Mouse (Mus musculus) hindlimb bud, embryonic 11.5 days (tissue): ENCODE data around the gene Clint1.

Experiments
- DNase-seq: peaks from one replicate; pipeline ENCODE4 v3.0.0-alpha.2; 2012; ENCODE audit warnings: low read depth, low spot score; ENCODE audit errors: extremely low spot score

Clint1 gene

DNA sequence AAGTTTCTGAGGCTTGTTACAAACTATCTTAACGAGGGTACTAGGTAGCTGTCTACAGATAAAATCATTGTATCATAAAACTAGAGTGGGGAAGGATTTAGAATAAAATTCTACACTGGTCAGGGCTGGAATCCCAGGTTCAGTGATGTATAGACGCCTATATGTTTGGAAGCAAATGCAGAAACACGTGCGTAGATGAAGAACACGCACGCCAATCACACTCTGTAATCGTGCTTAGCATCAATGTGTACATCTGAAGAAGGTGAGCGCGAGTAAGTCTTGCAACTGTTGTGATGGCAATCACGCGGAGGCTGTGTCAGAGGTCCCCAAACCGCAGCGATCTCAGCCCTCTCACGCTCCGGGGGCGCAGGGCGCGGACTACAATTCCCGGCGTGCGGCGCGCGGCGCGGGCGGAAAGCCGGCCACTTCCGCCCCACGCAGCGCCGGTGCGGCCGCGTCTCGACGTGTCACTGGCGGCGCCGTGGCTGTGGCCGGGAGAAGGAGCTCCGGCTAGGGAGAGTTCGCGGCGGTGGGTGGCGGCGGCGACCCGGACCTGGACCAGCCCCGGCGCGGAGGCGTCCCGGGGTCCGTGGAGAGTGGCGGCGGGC, at the start of gene Clint1:
Clint1 (plus strand) TSS at position 536 of the 608 bp plus-strand sequence.
- peak; percentile 39 for DNase-seq

DNA sequence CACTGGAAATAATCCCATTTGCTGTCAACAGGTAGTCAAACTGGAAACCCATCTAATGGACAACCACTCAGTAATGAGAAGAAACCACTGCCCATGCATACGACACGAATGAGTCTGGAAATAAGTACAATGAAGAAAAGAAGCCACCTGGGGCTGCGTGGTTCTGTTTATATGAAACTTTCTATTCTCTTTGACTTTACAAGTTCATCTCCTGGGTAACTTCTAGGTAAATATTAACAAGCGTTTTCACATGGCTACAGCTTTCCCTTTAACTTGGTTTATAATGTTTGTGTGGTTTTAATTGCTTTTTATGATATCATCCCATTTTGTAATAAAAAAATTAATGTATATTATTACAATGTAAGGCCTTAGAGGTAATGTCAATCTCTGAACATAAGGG, 47.8 kb upstream of the Clint1 start:
- no peak for DNase-seq

DNA sequence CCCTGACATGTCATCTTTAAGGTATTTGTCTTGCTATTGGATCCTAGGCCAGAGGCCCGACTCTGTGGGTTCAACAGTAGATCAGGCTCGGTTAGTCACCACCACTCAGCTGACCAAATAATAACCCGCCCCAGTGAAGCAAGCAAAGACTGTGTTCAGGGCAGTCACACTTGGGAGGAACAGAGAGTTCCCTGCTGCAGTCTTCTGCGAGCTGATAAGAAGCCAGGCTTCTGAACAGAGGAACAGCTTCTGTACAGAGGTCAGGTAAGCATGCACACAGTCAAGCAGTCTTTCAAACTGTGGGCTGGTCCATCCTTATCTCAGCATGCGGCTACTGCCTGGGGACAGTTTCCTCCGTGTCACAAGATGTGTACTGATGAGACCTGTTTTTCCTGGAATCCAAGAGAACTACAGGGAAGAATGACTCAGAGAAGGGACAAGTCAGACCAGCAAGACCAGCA, 46.5 kb upstream of the Clint1 start:
- DNase-seq, result no peak

DNA sequence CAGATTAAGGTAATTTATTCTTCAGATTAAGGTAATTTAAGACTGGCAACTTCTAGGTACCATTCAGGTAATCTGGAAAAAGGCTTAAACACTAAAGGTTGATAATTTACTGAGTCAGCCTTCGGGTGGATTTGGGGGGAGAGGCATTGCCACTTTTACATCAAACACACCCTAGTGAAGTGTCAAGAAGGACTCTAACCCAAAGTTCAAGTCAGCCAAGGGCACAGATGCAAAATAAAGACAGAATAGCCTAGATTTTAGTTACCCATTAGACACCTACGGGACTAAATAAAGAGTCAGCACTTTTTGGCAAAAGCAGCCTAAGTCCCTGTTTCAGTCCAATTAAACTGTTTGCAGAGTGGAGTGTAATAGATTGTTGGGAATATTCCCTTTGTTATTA, 46.0 kb upstream of the Clint1 start:
- no peak for DNase-seq

DNA sequence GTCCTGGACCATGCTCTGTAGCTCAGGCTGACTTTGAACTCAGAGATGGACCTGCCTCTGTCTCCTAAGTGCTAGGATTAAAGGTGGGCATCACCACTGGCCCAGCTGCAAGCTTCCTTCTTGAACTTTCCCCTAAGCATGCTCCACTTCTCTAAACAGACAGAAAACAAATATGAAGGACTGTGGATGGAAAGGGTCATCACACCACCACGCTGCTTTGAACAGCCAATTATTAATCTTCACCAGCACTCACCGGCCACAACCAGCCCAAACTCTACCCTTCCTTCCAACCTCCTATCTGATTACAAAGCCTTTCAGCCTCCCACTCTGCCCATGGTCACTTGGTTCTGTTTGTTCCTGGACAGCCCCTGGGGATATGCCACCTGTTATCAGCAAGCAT, 45.6 kb upstream of the Clint1 start:
- DNase-seq, result no peak

DNA sequence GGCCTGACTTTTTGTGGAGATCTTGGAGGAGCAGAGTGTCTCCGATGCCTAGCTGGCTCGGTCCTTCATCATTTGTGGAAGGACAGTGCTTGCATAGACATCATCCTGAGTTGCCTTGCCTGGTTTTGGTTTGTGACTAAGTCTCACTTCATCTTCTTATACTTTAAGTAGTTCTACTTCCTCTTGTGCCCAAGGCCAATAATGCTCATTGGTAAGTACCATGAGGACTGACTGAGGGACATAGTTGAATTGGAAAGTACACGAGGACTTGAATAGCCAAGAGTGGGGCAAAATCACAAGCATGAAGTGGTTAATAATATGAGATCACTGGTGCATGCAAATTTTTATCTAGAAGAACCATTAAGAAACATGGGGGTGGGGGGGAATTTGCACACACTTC, 45.0 kb upstream of the Clint1 start:
- no peak for DNase-seq

DNA sequence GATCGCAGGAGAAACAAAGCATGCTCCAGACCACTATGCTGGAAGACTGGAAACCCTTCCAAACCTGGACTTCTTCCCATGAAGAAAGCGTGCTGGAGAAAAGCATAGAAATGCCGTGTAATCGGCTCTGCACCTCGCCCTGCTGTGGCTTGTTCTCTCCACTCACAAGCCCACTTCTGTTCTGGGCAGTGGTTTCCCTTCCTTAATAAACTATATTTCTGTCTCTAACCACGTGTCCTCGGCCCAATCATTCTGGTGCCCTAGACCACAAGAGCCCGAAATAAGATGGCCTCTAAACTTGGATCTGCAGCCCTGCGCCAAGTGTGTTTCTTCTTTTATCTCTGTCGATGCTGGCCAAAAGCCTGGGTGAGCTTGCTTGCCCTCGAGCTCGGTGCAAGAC, 44.0 kb upstream of the Clint1 start:
- DNase-seq, result no peak

DNA sequence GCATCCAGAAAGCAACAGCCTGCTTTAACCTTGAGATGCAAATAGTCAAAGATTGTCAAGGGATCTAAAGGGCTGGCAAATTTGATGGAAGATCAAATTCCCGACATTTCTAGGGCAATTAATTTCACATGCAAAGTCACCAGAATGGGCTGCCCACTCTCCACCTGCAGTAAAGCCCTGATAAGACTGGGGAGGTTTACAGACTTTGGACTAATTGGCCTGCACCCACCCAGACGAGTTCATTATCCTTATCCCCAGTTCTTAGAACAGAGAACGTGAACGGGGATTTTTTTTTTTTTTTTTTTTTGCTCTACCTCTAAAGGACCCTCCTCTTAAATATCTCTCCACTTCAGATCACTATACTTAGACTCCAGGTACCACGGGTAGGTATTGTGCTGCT, 42.4 kb upstream of the Clint1 start:
- no peak for DNase-seq

DNA sequence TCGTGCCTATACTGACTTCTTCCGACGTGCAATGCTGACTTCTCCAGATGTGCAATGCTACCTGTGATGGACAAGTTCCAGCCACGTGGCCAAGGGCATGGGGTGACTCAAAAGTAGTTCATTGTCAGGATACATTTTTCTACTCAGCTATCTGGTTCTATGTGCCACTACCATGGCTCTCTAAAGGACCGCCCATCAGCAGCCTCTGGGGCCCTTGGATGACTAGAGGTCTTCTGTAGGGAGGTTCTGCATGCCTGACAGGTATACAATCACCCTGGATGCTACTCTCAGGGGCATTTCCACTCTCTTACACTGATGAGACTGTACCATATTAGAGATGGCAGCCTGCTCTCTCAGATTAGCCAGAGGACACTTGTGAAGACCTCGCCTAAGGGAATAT, 41.8 kb upstream of the Clint1 start:
- DNase-seq, result no peak

DNA sequence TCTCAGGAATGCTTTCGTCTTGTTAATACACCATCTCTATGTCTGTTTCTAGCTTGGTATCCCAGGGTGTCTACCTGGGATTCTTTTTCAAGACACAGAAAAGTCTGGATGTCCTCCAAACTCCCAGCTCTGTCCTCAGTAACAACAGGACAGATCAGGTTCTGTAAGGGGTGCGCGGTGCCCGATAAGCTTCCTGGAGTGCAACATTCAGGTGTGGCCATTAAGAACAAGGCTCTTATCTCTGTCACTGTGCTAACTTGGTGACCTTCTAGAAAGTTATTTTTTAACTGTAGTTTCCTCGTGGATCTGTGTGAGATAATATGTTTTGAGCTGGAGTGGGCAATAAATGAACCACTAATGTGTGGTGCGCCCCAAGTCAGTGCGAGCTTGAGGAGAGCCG, 41.0 kb upstream of the Clint1 start:
- DNase-seq, result no peak

DNA sequence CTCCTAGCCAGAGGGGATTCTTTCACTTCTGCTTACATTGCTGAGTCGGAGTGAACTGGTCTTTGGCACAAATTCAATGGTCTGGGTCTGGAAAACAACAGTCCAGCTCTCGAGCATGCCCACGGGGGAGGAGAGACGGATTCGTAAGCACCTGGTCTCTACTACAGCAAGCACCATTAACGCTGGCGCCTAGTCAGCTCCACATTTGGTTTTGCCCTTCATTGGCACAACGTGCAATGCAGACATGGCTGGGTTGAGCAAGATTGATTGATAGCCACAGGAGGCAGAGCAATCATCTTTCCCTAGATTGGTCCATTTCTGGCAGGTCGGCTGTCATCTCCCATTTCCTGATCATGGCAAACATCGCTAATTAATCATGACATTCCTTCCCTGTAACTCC, 36.2 kb upstream of the Clint1 start:
- DNase-seq, result no peak

DNA sequence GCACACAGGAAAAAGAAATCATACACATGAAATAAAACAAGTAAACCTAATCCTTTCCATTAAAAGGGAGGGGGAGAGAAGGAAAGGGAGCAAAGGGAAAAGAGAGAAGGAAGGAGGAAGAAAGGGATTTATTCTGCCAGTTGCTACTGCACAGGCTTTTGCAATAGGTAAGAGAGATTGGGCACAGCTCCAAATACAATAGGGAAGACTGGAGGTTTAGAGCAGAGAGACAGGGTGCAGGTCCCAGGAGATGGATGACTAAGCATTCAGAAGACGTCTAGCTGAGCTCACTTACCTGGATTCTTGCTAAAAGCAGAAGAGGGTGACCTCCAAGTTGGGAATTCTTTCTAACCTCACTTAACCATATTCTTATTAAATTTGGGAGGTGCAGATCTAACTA, 35.1 kb upstream of the Clint1 start:
- no peak for DNase-seq

DNA sequence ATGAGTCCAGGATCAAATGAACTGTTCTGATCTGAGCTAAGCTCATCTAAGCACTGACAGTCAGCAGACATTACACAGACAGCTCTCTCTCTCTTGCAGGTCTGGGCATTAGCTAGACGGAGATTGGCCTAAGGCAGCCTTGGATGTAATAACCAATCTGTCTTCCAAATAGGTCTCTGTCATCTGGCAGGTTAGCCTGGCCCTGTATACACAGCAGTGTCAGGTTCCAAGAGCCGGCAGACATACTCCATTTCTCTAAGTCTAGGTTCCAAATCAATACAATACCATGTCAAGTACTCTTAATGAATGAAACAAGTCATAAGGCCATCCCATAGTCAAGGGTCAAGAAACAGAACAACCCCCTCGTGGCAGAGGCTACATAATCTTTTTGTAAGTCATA, 33.9 kb upstream of the Clint1 start:
- DNase-seq, result no peak

DNA sequence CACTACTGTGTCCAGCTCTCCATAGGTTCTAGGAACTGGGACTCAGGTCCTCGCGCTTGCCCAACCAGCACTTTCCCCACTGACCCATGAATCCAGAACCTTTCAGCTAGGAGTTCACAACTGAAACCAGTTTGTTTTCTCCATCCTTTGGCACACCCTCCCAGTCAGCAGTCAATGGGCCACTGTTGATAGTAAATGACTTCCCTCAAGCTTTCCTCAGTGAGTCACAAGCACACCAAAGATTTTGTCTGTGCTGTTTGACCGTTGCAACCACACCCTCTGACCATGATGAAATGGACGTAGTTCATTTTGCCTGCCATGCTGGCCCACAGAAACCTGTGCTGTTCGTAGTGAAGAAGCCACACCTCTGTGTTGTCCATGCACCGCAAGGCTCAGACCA, 30.9 kb upstream of the Clint1 start:
- DNase-seq, result no peak

DNA sequence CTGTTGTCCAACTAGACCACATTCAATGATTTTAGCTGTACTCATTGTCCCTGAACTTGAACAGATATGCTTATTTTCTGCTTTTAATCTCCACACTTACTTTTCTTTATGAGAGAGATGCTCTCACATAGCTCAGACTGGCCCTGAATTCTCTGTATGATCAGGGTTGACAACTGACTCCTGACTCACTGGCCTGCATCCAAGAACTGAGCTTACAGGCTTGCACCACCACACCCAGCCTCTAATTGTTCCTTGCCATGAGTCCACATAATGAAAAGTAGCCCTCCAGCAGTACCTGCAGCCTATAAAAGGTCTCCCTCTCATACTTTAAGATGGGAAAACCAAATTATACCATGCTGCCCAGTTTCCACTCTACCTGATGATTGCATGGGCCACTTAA, 21.7 kb upstream of the Clint1 start:
- no peak for DNase-seq

DNA sequence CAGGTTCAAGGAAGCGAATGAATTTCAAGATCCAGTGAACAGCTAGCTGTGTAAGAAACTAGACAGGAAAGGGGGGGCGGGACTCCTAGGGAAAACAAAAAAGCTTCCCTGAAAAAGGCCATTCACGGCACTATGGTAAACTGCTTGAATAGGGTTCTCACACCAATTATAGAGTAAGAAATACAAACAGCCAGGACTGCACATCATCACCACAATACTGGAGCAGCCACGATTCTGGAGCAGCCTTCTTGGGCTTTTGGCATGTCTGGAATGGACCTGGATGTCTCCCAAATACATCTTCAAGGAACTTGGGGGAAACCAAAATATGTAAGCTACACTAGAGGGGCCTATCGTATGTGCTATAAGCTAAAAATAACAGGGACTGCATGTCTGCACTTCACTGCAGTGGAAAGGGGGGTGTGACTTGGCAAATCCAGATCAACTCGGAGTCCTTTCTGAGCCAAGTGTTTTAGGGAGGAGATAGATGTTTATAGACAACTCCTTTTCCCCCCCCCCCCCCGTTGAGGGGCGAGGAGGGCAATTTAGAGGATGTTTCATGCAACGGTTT, 21.0 kb upstream of the Clint1 start:
- no peak for DNase-seq

DNA sequence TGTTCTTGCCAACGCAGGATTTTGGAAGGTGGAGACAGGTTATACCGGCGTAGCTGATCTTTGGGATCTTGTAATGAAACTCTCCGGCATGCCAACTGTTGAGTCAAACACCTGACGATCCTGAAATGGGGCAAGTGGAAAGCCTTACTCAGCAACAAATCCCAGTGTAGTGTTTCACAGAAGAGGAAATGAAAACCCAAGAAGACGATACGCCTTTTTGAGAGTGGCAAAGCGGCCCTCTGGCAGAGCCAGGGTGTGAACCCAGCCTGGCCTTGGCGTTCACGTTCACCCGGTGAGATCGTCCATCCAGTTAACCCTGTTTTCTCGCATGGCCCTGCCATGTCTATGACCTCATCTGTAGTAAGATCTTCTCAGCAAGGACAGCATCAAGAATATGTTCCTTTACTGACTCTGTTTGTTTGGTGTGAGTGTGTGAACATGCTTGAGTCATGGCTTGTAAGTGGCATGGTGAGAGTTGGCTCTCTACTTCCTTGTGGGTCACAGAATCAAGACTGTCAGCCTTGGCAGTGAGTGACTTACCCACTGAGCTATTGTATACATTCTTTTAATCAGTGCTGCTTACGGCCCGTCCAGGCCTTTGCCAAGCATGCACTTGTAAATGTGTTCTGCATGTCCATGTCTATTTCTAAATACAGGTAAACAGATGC, 20.2 kb upstream of the Clint1 start:
- DNase-seq, result no peak

DNA sequence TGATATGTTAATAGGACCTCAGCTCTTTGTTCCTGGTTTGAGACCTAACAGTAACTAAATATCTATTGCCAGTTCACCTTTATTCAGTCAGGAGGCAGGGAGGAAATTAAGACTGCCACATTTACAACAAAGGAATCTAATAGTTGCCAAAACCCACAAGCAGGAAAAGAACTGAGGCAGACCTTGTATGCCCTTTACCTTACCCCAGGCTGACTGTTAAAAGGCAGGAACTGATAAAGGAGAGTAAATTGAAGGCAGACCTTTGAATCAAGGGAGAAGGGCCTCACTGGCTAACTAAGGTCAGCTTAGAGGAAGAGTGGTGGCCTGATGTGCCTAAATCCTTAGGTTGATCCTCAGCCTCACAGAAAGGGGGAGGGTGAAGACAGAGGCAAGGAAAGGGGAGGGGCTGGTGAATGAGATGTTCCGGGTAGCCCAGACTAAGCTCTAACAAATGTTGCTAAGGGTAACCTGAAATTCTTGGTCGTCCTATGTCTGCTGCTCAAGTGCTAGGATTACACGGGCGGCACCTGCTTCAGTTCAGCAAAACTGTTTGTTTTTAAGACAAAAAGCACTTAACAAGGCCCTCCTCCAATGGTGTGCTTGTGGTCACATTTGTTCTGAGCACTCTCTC, 16.1 kb upstream of the Clint1 start:
- no peak for DNase-seq

DNA sequence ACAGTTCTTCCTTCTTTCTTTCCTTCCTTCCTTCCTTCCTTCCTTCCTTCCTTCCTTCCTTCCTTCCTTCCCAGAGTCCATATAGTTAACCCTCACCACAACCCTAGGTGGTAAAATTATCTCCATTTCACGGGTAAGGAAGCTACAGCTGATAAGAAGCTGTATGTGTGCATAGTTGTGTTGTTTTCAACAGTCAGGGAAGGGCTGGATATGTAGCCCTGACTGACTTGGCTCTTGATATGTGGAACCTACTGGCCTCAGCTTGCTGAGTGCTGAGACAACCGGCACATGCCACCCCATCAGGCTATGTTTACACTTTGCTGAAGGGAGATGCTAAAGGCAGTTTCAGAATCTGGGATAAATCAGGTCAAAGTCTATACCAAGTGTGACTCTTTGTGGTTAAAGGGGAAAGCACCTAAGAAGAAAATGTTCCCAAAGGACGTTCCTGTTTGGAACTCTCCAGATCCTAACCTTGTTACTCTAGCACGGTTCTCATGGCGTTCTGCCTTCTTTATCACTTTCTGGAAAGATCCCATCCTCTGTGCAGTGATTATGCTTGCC, 14.5 kb upstream of the Clint1 start:
- no peak for DNase-seq

DNA sequence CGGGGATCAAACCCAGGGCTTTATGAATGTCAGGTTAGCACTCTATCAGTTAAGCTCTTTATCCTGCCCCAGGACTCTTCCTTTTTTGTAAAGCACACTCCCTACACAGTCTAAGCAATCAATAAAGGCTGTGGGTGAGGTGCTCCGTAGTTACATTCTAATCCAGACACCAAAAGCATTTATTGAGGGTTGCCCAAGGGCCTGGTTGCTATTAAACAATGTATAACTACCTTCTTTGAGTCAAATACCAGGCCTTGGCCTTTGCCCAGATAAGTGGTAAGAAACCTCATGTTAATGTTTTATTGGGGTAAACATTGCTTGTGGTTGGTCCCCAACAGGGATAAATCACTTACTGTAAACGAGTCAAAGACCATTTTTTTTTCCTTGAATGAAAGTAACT, 13.4 kb upstream of the Clint1 start:
- DNase-seq, result no peak

DNA sequence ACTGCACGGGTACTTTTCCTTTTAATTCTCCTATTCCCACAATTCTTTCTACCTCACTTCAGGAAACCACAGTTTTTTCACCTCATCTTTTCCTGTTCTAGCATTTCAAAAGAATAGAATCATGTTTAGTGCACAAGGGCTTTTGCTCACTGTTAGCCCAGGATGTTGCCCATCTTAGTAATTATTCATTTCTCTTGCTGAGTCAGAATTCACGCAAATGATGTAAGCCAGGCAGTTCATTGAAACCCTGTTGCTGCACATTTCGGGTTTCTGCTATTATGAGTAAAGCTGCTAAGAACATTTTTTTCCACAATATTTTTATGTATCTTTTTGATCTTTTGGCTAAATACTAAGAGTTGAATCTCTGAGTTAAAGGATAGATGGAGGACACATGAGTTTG, 11.5 kb upstream of the Clint1 start:
- no peak for DNase-seq

DNA sequence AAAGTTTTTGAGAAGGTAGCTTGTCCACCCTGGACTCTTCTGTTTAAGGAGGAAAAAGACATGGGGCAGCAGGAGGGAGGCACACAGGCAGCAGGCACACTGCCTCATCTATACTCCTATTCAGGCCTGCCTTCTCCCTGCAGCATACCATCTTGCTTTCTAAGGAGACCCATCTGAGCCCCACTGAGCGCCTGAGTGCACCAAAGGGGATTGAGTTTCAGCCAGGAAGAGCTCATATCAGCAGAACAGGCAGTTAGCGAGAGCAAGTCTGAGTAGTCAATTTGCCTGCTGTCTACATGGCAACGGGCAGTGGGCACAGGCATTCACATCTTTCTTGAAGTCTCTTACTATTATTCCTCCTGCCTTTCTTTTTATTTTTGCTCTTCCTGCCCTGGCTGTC, 5.8 kb upstream of the Clint1 start:
- no peak for DNase-seq
